Mouse (Mus musculus) c-Kit-positive CD71-negative TER-119-negative erythroid progenitor cells, embryonic 14.5 days (primary cell): ENCODE measurements around the gene Fam13c.

ENCODE experiments used
- DNase-seq: peaks from one replicate; pipeline ENCODE4 v3.0.0-alpha.2; 2013; ENCODE audit warnings: low read depth

Gene Fam13c

GRCm38 (mm10) chr10:70458574-70459263 is 18.4 kb downstream of the Fam13c start:
- no peak for DNase-seq

- no peak for DNase-seq
Observed at GRCm38 (mm10) chr10:70465638-70466037, 25.4 kb downstream of the Fam13c start.

- no peak for DNase-seq
Observed at GRCm38 (mm10) chr10:70470836-70471235, 30.6 kb downstream of the Fam13c start.

GRCm38 (mm10) chr10:70477741-70478145 is 37.5 kb downstream of the Fam13c start:
- no peak for DNase-seq

GRCm38 (mm10) chr10:70483736-70484135 is 43.5 kb downstream of the Fam13c start:
- no peak for DNase-seq

GRCm38 (mm10) chr10:70484568-70485286 is 44.4 kb downstream of the Fam13c start:
- no peak for DNase-seq

GRCm38 (mm10) chr10:70485287-70485612 is 45.0 kb downstream of the Fam13c start:
- no peak for DNase-seq

GRCm38 (mm10) chr10:70486651-70487050 is 46.4 kb downstream of the Fam13c start:
- no peak for DNase-seq

GRCm38 (mm10) chr10:70493891-70494290 is 53.6 kb downstream of the Fam13c start:
- no peak for DNase-seq

- no peak for DNase-seq
Observed at GRCm38 (mm10) chr10:70494441-70494840, 54.2 kb downstream of the Fam13c start.

- DNase-seq, result no peak
Observed at GRCm38 (mm10) chr10:70495106-70496104, 55.1 kb downstream of the Fam13c start.

GRCm38 (mm10) chr10:70496938-70497337 is 56.7 kb downstream of the Fam13c start:
- DNase-seq, result no peak

GRCm38 (mm10) chr10:70498328-70498727 is 58.0 kb downstream of the Fam13c start:
- no peak for DNase-seq

- no peak for DNase-seq
Observed at GRCm38 (mm10) chr10:70499246-70499645, 59.0 kb downstream of the Fam13c start.

- DNase-seq, result no peak
Observed at GRCm38 (mm10) chr10:70504871-70505270, 64.6 kb downstream of the Fam13c start.

GRCm38 (mm10) chr10:70505395-70505794 is 65.1 kb downstream of the Fam13c start:
- no peak for DNase-seq

- no peak for DNase-seq
Observed at GRCm38 (mm10) chr10:70505842-70506241, 65.6 kb downstream of the Fam13c start.

- no peak for DNase-seq
Observed at GRCm38 (mm10) chr10:70506499-70507168, 66.4 kb downstream of the Fam13c start.

- no peak for DNase-seq
Observed at GRCm38 (mm10) chr10:70507880-70508279, 67.6 kb downstream of the Fam13c start.

- DNase-seq, result no peak
Observed at GRCm38 (mm10) chr10:70514848-70515247, 74.6 kb downstream of the Fam13c start.

- no peak for DNase-seq
Observed at GRCm38 (mm10) chr10:70516661-70517060, 76.4 kb downstream of the Fam13c start.

GRCm38 (mm10) chr10:70519640-70520099 is 79.4 kb downstream of the Fam13c start:
- no peak for DNase-seq
